Mouse (Mus musculus) urinary bladder, postnatal 10 days (tissue): Measurements from ENCODE around the gene Pdrg1.

Source experiments
- DNase-seq: peaks from one replicate; pipeline ENCODE4 v3.0.0; 2022; ENCODE audit warnings: low spot score

Gene Pdrg1

DNA sequence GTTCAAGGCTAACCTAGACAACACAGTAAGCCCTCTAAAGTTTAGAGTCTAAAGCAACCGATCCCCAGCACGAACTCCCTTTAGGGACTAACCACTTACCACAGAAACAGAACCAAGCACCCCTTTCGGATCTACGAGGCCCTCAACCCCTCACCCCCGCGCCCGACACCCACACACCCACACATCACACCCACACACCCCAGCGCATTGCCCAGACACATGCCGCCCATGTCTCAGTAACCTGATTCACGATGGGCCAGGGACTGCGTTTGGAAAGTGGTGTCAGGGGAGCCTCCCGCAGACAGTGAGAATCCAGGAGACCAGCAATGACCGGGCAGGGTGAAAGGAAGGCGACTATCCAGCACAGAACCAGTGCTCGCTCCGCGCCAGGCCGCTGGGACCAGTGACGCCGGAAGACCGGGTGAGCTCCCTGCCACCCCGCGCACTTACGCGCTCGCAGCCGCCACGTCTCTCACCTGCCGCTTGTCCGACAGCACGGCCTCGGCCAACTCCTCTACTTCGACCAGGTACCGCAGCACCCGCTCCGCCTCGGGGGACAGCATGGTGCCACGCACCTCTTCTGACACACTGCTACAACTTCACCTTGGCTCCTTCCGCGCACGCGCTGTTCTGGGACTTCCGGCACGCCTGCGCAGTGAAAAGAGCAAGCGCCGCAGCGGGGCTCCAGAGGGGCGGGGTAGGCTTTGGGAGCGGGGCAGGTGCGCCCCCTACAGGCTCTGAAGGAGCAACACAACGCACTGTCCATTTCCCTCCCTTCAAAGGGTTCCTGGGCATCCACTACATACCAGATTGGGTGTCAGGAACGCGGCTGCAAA lies at the start of gene Pdrg1:
Gene Pdrg1, minus strand, starts transcription at position 670 of the 836 bp plus-strand sequence.
- peak; percentile 79 for DNase-seq

- DNase-seq = no peak
These were observed 49.2 kb upstream of the Pdrg1 start for GRCm38 (mm10) chr2:153064190-153064970.

- DNase-seq = no peak
These were observed 48.2 kb upstream of the Pdrg1 start for GRCm38 (mm10) chr2:153063394-153063793.

DNA sequence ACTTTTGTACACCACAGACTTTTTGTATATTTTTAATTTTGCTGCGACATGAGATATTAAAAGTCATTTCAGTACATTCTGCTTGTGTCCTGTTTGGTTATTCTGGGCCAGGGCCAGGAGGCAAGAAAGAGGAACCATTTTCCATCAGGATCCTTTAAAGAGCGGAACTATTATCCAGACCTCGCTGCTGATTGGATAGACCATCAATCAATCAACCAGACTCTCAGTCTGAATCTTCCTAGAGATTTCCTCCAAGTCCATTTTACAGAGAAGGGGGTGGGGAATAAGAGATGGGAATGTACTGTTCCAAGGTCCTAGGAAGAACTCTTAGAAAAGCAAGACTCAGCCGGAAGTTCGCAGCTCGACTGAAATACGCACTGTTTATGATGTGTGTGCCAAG lies 45.0 kb upstream of the Pdrg1 start:
- no peak for DNase-seq

- no peak for DNase-seq
These were observed 43.1 kb upstream of the Pdrg1 start for GRCm38 (mm10) chr2:153058365-153058764.

- DNase-seq = no peak
These were observed 40.2 kb upstream of the Pdrg1 start for GRCm38 (mm10) chr2:153055270-153055920.

DNA sequence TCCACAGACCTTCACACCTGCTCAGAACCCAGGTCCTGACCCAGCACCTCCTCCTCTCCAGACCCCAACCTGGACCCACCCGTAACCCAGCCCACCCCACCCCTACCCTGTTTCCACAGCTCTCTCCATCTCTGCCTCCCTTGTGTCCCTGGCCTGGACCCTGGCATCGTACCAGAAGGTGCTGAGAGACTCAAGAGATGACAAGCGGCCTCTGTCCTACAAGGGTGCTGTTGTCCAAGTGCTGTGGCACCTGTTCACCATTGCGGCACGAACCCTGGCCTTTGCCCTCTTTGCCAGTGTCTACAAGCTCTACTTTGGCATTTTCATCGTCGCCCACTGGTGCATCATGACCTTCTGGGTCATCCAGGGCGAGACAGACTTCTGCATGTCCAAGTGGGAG lies 38.7 kb upstream of the Pdrg1 start:
- no peak for DNase-seq

DNA sequence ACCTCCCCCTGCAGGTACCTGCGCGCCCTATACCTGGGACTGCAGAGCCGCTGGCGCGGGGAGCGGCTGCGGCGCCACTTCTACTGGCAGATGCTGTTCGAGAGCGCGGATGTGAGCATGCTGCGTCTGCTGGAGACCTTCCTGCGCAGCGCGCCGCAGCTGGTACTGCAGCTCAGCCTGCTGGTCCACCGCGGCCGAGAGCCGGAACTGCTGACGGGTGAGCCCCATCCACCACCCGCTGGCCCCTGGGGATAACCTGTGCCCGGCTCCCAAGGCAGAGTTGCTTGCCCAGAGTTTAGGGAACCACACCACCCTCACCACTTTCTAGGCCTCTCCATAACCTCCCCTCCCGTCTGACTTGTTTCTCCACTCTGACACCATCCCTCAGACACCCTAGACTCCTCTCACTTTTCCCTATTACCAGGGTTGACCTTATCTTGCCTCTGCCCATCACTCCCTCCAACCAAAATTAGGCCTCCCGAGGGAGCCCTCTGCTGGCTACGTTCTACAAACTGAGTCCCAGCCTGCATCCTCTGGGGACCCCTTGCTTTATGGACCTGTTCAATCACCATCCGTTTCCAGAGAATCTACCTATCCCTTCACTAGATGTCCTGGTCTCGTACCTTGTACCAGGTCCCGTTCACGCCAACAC lies 37.6 kb upstream of the Pdrg1 start:
- no peak for DNase-seq

GRCm38 (mm10) chr2:153051537-153051936 lies 36.3 kb upstream of the Pdrg1 start:
- no peak for DNase-seq

DNA sequence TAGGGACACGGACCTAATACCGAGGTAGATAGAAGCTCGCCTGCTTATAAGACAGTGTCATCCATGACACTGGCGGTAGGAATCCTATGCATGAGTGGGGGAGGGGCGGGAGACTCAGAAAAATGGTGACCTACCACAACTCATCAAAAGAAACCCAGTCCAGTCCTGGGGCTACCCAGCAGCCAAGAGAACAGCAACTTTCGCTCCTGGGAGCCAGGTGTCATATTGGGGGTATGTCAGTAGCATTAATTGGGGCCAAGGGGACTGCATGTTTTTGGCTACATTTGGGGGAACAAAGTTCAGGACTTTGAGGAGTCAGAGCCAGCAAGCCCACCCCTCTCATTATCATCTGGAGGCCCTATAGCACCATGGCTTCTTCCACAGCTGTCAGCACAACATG lies 35.9 kb upstream of the Pdrg1 start:
- DNase-seq = no peak

- DNase-seq = no peak
These were observed 34.8 kb upstream of the Pdrg1 start for GRCm38 (mm10) chr2:153049997-153050358.

GRCm38 (mm10) chr2:153049288-153049996 lies 34.2 kb upstream of the Pdrg1 start:
- DNase-seq = no peak

GRCm38 (mm10) chr2:153047828-153048465 lies 32.7 kb upstream of the Pdrg1 start:
- no peak for DNase-seq

- DNase-seq = no peak
These were observed 30.7 kb upstream of the Pdrg1 start for GRCm38 (mm10) chr2:153045884-153046299.

- no peak for DNase-seq
These were observed 28.7 kb upstream of the Pdrg1 start for GRCm38 (mm10) chr2:153043886-153044285.

DNA sequence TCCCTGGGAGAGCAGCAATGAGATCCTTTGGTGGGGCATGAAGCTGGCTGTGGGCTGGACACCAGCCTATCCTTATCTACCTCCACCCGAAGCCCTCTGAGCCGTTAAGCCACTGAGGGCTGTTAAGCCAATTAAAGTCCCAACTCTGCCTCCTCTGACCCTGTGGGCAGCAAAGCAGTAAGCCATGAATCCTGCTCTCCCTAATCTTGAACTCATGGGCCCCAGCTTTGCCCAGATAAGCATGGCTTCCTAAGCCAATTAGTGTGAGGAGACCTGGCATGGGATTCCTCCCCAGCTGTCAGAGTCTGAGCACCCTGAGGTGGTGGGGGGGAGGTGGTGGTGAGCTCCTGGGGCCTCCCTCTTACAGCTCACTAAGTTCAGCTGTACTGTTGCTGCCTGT lies 21.5 kb upstream of the Pdrg1 start:
- no peak for DNase-seq

- no peak for DNase-seq
These were observed 18.5 kb upstream of the Pdrg1 start for GRCm38 (mm10) chr2:153033545-153034230.

- no peak for DNase-seq
These were observed 17.7 kb upstream of the Pdrg1 start for GRCm38 (mm10) chr2:153032973-153033372.

GRCm38 (mm10) chr2:153032083-153032842 lies 17.0 kb upstream of the Pdrg1 start:
- DNase-seq = peak; percentile 40
